Mouse (Mus musculus) lung, embryonic 14.5 days (tissue): ENCODE measurements around the gene Vps8. TPM values are rescaled to one million over a fixed set of nuclear protein-coding genes. Genes with fewer than 3 reads are reported as not detected.

Experiments used
- ATAC-seq: fragments of 200-750 bp; cut with Nextera tagmentation; 2 replicates; pipeline ENCODE4 v1.8.0; 2017; ENCODE audit warnings: mild to moderate bottlenecking, moderate TSS enrichment, moderate library complexity; ENCODE audit not compliant: insufficient read depth
- DNase-seq: peaks from one replicate; pipeline ENCODE4 v3.0.0-alpha.2; 2015
- H3K27ac ChIP-seq: fragments of 300-500 bp; sonication (generic); 2 replicates; pipeline ENCODE4 v1.5.1; 2014; ENCODE audit warnings: low read depth, mild to moderate bottlenecking, moderate library complexity
- H3K27me3 ChIP-seq: fragments of 300-500 bp; sonication (generic); 2 replicates; pipeline ENCODE4 v1.6.1; 2014; ENCODE audit warnings: low read length, control low read depth; ENCODE audit not compliant: insufficient read depth
- H3K36me3 ChIP-seq: fragments of 300-500 bp; sonication (generic); 2 replicates; pipeline ENCODE4 v1.6.1; 2014; ENCODE audit warnings: control low read depth; ENCODE audit not compliant: insufficient read depth
- H3K4me1 ChIP-seq: fragments of 300-500 bp; sonication (generic); 2 replicates; pipeline ENCODE4 v1.6.1; 2014; ENCODE audit warnings: antibody characterized with exemption, control low read depth; ENCODE audit not compliant: insufficient read depth
- H3K4me2 ChIP-seq: fragments of 300-500 bp; sonication (generic); 2 replicates; pipeline ENCODE4 v1.6.1; 2014; ENCODE audit warnings: mild to moderate bottlenecking
- H3K4me3 ChIP-seq: fragments of 300-500 bp; sonication (generic); 2 replicates; pipeline ENCODE4 v1.5.1; 2014; ENCODE audit warnings: low read depth, low read length
- H3K9ac ChIP-seq: fragments of 300-500 bp; sonication (generic); 2 replicates; pipeline ENCODE4 v1.6.1; 2014
- H3K9me3 ChIP-seq: fragments of 300-500 bp; sonication (generic); 2 replicates; pipeline ENCODE4 v1.6.1; 2016; ENCODE audit warnings: low read depth, low read length, control low read depth
- CTCF ChIP-seq: IDR thresholded peaks from 2 replicates; pipeline ENCODE4 v1.5.1; 2016; ENCODE audit warnings: antibody characterized with exemption, low read depth
- WGBS: fragments of 180-500 bp; shearing (Covaris S2); extraction: QIAGEN DNeasy Blood & Tissue Kit; methylation state at CpG from one replicate; pipeline ENCODE4 v1.1.7; 2014; 5-methylcytosine and 5-hydroxymethylcytosine counted together
- polyA plus RNA-seq: library from polyadenylated mRNA; unstranded; fragments of >200 nt; fragmentation: Nextera tagmentation; extraction: Ambion mirVana; gene quantifications from 2 replicates; pipeline ENCODE4 v1.2.1, GENCODE M21; 2014

Gene Vps8
- polyA plus RNA-seq, 1 experiment from 2014 or later = 19.3 TPM

GRCm38 (mm10) chr16:21470416-21470815, 47.5 kb downstream of the Vps8 start:
- DNase-seq (no peak), ATAC-seq (no peak)
- no peak overlapping the region for H3K9ac ChIP-seq
- no peak overlapping the region for H3K4me2 ChIP-seq
- peak; percentile 67 for TF ChIP-seq CTCF
- H3K27ac ChIP-seq = no peak overlapping the region
- H3K4me3 ChIP-seq = no peak overlapping the region
- H3K9me3 ChIP-seq = no peaks in the 10 kb centered on the region
- H3K4me1 ChIP-seq = no peaks in the 10 kb centered on the region
- no peaks in the 10 kb centered on the region for H3K27me3 ChIP-seq
- WGBS = 82% methylated on average over 4 of the region's 4 CpGs
- peaks cover 24% of the 10 kb centered on the region for H3K36me3 ChIP-seq

GRCm38 (mm10) chr16:21477074-21477473, 54.2 kb downstream of the Vps8 start:
- ATAC-seq (no peak), DNase-seq (no peak)
- H3K9ac ChIP-seq = no peak overlapping the region
- H3K36me3 ChIP-seq = peaks cover 29% of the 10 kb centered on the region; the same call in 1 of the 2 replicates
- no peak for TF ChIP-seq CTCF
- no peak overlapping the region for H3K4me3 ChIP-seq
- no peak overlapping the region for H3K4me2 ChIP-seq
- WGBS = 95% methylated on average over 4 of the region's 4 CpGs
- H3K4me1 ChIP-seq = no peaks in the 10 kb centered on the region
- H3K27ac ChIP-seq = no peak overlapping the region
- H3K27me3 ChIP-seq = no peaks in the 10 kb centered on the region
- no peaks in the 10 kb centered on the region for H3K9me3 ChIP-seq

GRCm38 (mm10) chr16:21478376-21478775, 55.5 kb downstream of the Vps8 start:
- H3K36me3 ChIP-seq = peaks cover 26% of the 10 kb centered on the region; the same call in 1 of the 2 replicates
- WGBS = 68% methylated on average over 9 of the region's 9 CpGs
- no peak overlapping the region for H3K9ac ChIP-seq

GRCm38 (mm10) chr16:21483803-21484202, 60.9 kb downstream of the Vps8 start:
- TF ChIP-seq CTCF = no peak
- ATAC-seq (no peak), DNase-seq (no peak)
- Histone ChIP-seq H3K27ac (no peak overlapping the region), H3K36me3 (no peaks in the 10 kb centered on the region), H3K4me3 (no peak overlapping the region), H3K9me3 (no peaks in the 10 kb centered on the region), H3K4me1 (no peaks in the 10 kb centered on the region), H3K4me2 (no peak overlapping the region), H3K9ac (no peak overlapping the region), H3K27me3 (no peaks in the 10 kb centered on the region)
- 87% methylated on average over 5 of the region's 5 CpGs for WGBS

More at GRCm38 (mm10) chr16:21478376-21478775, 55.5 kb downstream of the Vps8 start:
- Histone ChIP-seq H3K4me1 (no peaks in the 10 kb centered on the region), H3K4me3 (no peak overlapping the region), H3K4me2 (no peak overlapping the region), H3K27ac (no peak overlapping the region), H3K9me3 (no peaks in the 10 kb centered on the region), H3K27me3 (no peaks in the 10 kb centered on the region)
- DNase-seq = no peak
- ATAC-seq = no peak
- TF ChIP-seq CTCF = no peak

GRCm38 (mm10) chr16:21485716-21486115, 62.8 kb downstream of the Vps8 start:
- Histone ChIP-seq H3K9me3 (no peaks in the 10 kb centered on the region), H3K4me1 (no peaks in the 10 kb centered on the region), H3K27me3 (no peaks in the 10 kb centered on the region), H3K4me2 (no peak overlapping the region), H3K4me3 (no peak overlapping the region), H3K27ac (no peak overlapping the region), H3K9ac (no peak overlapping the region), H3K36me3 (no peaks in the 10 kb centered on the region)
- 44% methylated on average over 5 of the region's 5 CpGs for WGBS
- no peak for DNase-seq
- no peak for ATAC-seq
- no peak for TF ChIP-seq CTCF

- peak; percentile 92 for TF ChIP-seq CTCF
These were observed 65.5 kb downstream of the Vps8 start for GRCm38 (mm10) chr16:21488413-21488812.

GRCm38 (mm10) chr16:21492346-21492745, 69.4 kb downstream of the Vps8 start:
- no peak overlapping the region for H3K4me3 ChIP-seq
- H3K27me3 ChIP-seq = no peaks in the 10 kb centered on the region
- H3K9ac ChIP-seq = no peak overlapping the region
- no peak for DNase-seq
- H3K4me2 ChIP-seq = no peak overlapping the region
- no peak for ATAC-seq
- H3K27ac ChIP-seq = no peak overlapping the region
- no peaks in the 10 kb centered on the region for H3K9me3 ChIP-seq
- H3K36me3 ChIP-seq = no peaks in the 10 kb centered on the region
- WGBS = 73% methylated on average over 5 of the region's 5 CpGs
- no peaks in the 10 kb centered on the region for H3K4me1 ChIP-seq
- TF ChIP-seq CTCF = no peak

More at GRCm38 (mm10) chr16:21488413-21488812, 65.5 kb downstream of the Vps8 start:
- no peaks in the 10 kb centered on the region for H3K4me1 ChIP-seq
- no peaks in the 10 kb centered on the region for H3K36me3 ChIP-seq
- no peaks in the 10 kb centered on the region for H3K27me3 ChIP-seq
- no peaks in the 10 kb centered on the region for H3K9me3 ChIP-seq
- H3K4me2 ChIP-seq = no peak overlapping the region
- ATAC-seq = no peak
- H3K4me3 ChIP-seq = no peak overlapping the region
- no peak overlapping the region for H3K9ac ChIP-seq
- DNase-seq = peak; percentile 83
- no peak overlapping the region for H3K27ac ChIP-seq
- 45% methylated on average over 4 of the region's 4 CpGs for WGBS

- H3K9me3 ChIP-seq = no peaks in the 10 kb centered on the region
- H3K4me3 ChIP-seq = no peak overlapping the region
- 77% methylated on average over 2 of the region's 2 CpGs for WGBS
- no peak for TF ChIP-seq CTCF
- no peak for DNase-seq
- no peak overlapping the region for H3K4me2 ChIP-seq
- ATAC-seq = no peak
- no peaks in the 10 kb centered on the region for H3K36me3 ChIP-seq
- H3K27ac ChIP-seq = no peak overlapping the region
- H3K9ac ChIP-seq = no peak overlapping the region
- no peaks in the 10 kb centered on the region for H3K27me3 ChIP-seq
- H3K4me1 ChIP-seq = no peaks in the 10 kb centered on the region
These were observed 70.0 kb downstream of the Vps8 start for GRCm38 (mm10) chr16:21492894-21493293.
